Mouse (Mus musculus) liver, embryonic 16.5 days (tissue): ENCODE results near the gene Pigz. TPM values are rescaled to one million over a fixed set of nuclear protein-coding genes. Genes with fewer than 3 reads are reported as not detected.
A peak's percentile ranks its signal among the peaks of the same experiment; 100 is the strongest.

Experiments used
- ATAC-seq: fragments of 200-750 bp; cut with Nextera tagmentation; 2 replicates; pipeline ENCODE4 v1.8.0; 2017; ENCODE audit warnings: low read depth, mild to moderate bottlenecking, moderate number of reproducible peaks, moderate library complexity
- H3K27ac ChIP-seq: fragments of 300-500 bp; sonication (generic); 2 replicates; pipeline ENCODE4 v1.5.1; 2014; ENCODE audit warnings: mild to moderate bottlenecking, low read length
- H3K27me3 ChIP-seq: fragments of 300-500 bp; sonication (generic); 2 replicates; pipeline ENCODE4 v1.6.1; 2014; ENCODE audit warnings: low read depth, low read length, mixed read lengths; ENCODE audit not compliant: control insufficient read depth, insufficient read depth
- H3K36me3 ChIP-seq: fragments of 300-500 bp; sonication (generic); 2 replicates; pipeline ENCODE4 v1.6.1; 2014; ENCODE audit warnings: mild to moderate bottlenecking; ENCODE audit not compliant: control insufficient read depth, insufficient read depth
- H3K4me1 ChIP-seq: fragments of 300-500 bp; sonication (generic); 2 replicates; pipeline ENCODE4 v1.6.1; 2014; ENCODE audit warnings: low read depth, low read length, mixed read lengths; ENCODE audit not compliant: control insufficient read depth
- H3K4me2 ChIP-seq: fragments of 300-500 bp; sonication (generic); 2 replicates; pipeline ENCODE4 v1.6.1; 2014; ENCODE audit warnings: low read depth, low read length, mixed read lengths
- H3K4me3 ChIP-seq: fragments of 300-500 bp; sonication (generic); 2 replicates; pipeline ENCODE4 v1.5.1; 2014; ENCODE audit warnings: low read depth, mild to moderate bottlenecking, low read length
- H3K9ac ChIP-seq: fragments of 300-500 bp; sonication (generic); 2 replicates; pipeline ENCODE4 v1.6.1; 2014; ENCODE audit warnings: low read depth, low read length
- H3K9me3 ChIP-seq: fragments of 300-500 bp; sonication (generic); replicated peaks from 2 replicates; pipeline ENCODE4 v1.6.1; 2016; ENCODE audit warnings: low read length; ENCODE audit not compliant: control insufficient read depth
- WGBS: fragments of 180-500 bp; shearing (Covaris S2); extraction: QIAGEN DNeasy Blood & Tissue Kit; methylation state at CpG from one replicate; pipeline ENCODE4 v1.1.7; 2014; ENCODE audit not compliant: insufficient replicate concordance; 5-methylcytosine and 5-hydroxymethylcytosine counted together
- polyA plus RNA-seq: library from polyadenylated mRNA; unstranded; fragments of >200 nt; fragmentation: Nextera tagmentation; extraction: Ambion mirVana; gene quantifications from 2 replicates; pipeline ENCODE4 v1.2.1, GENCODE M21; 2015

The Pigz gene
- polyA plus RNA-seq, 1 experiment from 2014 or later: 0.37 TPM

GRCm38 (mm10) chr16:31926547-31927182 is 7.0 kb upstream of the Pigz start:
- H3K9ac ChIP-seq: no peak overlapping the region
- WGBS: 63% methylated on average over 13 of the region's 13 CpGs
- no peaks in the 10 kb centered on the region for H3K9me3 ChIP-seq
- H3K27ac ChIP-seq: no peak overlapping the region
- ATAC-seq: no peak
- no peak overlapping the region for H3K4me3 ChIP-seq
- no peak overlapping the region for H3K4me2 ChIP-seq
- H3K36me3 ChIP-seq: no peaks in the 10 kb centered on the region
- no peaks in the 10 kb centered on the region for H3K4me1 ChIP-seq
- H3K27me3 ChIP-seq: no peaks in the 10 kb centered on the region

DNA sequence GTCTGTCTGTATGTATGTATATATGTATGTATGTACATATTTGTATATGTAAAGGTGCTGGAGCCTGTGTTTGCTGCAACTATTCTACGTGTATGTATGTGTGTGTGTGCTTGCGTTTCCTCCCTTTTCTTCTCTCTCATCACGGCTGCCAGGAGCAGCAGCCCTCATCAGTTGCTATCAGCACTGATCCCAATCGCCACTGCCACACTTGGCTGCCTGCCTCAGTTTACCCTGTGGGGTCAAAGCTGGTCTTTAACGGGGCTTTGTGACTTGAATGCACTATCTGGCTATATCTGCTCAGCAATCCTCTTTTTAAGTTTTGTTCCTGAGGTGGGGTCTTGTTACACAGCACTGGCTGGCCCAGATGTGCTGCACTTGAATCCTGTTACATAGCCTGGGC is 6.2 kb upstream of the Pigz start:
- no peaks in the 10 kb centered on the region for H3K36me3 ChIP-seq
- H3K9me3 ChIP-seq: no peaks in the 10 kb centered on the region
- WGBS: 58% methylated on average over 5 of the region's 5 CpGs
- H3K4me2 ChIP-seq: no peak overlapping the region
- ATAC-seq: no peak
- no peak overlapping the region for H3K27ac ChIP-seq
- H3K9ac ChIP-seq: no peak overlapping the region
- H3K4me1 ChIP-seq: no peaks in the 10 kb centered on the region
- H3K4me3 ChIP-seq: no peak overlapping the region
- H3K27me3 ChIP-seq: peaks cover 7% of the 10 kb centered on the region; the same call in 1 of the 2 replicates

DNA sequence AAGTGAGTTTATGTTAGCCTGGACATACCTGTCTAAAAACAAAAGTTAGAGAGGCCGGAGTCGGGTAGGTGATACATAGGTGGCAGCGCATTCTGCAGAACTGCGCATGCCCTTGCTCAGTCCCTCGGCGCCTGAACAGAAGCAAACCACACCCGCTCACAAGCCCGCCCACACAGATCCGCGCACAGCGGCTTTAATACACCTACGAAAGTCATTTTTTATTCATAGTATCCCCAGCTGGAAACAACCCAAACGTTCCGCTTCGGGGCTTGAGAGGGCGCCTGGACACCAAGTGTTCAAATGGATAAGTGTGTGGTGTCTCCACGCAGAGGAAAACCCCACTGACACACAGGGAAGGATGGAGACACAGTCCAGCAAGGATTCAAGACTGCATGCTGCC is 2.3 kb upstream of the Pigz start:
- H3K4me3 ChIP-seq: no peak overlapping the region
- no peaks in the 10 kb centered on the region for H3K36me3 ChIP-seq
- no peak overlapping the region for H3K27ac ChIP-seq
- H3K27me3 ChIP-seq: peaks cover 46% of the 10 kb centered on the region
- no peak overlapping the region for H3K9ac ChIP-seq
- ATAC-seq: no peak
- WGBS: 48% methylated on average over 17 of the region's 17 CpGs
- no peaks in the 10 kb centered on the region for H3K9me3 ChIP-seq
- H3K4me1 ChIP-seq: peaks cover 8% of the 10 kb centered on the region
- H3K4me2 ChIP-seq: no peak overlapping the region

DNA sequence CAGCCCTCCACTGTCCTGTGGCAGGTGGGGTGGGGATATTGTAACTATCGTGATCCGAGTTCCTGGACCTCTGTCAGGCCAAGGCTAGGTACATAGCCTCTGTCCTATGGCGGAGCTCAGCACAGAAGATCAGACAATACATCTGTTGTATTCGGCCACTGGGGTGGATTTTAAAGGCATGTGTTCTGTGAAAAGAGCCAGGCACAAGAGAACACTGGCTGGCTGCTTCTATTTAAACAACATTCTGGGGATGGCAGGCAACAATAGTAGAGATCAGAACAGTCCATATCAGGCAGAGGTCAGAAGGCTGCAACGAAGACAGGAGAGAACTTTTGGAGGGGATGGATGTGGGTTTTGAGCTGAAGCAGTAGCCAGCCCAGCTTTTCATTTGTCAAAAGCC is 1.4 kb upstream of the Pigz start:
- ATAC-seq: no peak
- Histone ChIP-seq H3K27me3 (peaks cover 49% of the 10 kb centered on the region), H3K9me3 (no peaks in the 10 kb centered on the region), H3K36me3 (no peaks in the 10 kb centered on the region), H3K4me3 (no peak overlapping the region), H3K9ac (no peak overlapping the region), H3K4me1 (peaks cover 8% of the 10 kb centered on the region), H3K4me2 (no peak overlapping the region), H3K27ac (no peak overlapping the region)
- 60% methylated on average over 5 of the region's 5 CpGs for WGBS

DNA sequence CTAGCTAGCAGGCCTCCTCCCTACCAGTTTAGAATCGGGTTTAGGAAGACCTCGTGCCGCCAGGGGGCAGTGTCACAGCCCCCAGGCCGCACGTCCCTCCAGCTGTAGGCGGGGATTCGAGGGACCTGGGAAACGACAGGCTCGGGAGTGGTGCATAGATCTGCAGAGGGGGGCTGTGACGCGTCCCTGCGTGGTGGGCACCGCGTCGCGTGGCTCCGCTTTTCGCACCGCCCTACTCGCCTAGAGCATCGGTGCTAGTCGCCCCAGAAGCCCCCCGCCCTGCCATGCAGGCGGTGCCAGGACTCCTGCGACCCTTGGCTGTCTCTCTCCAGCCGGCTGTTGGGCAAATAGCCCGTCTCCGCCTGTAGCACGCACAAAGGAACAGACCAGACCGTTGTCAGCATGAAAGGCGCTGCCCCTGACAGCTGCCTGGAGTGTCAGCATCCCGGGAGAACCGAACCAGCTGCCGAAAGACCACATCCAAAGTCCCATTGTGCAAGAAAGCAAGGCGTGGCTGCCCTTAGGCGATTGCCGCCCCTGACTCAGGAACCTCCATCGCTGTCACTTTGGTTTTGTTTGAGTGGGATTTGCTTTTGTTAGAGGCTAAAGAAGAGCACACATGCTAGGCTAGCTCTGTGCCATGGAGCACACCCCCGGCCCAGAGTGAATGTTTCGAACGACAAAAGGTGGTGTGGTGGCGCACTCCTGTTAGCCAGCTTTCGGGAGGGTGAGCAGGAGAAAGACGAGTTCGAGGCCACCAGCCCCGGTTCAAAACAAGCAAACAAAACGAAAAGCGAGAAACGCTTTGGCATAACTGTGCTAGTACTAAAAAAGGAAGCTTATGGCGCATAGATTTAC is 582 bp upstream of the Pigz start:
- peak overlapping the region; percentile 59 for H3K4me3 ChIP-seq
- H3K9me3 ChIP-seq: no peaks in the 10 kb centered on the region
- peak; percentile 74 for ATAC-seq
- no peaks in the 10 kb centered on the region for H3K36me3 ChIP-seq
- under 1% methylated on average over 50 of the region's 50 CpGs for WGBS
- no peak overlapping the region for H3K27ac ChIP-seq
- peaks cover 8% of the 10 kb centered on the region for H3K4me1 ChIP-seq
- H3K9ac ChIP-seq: peak overlapping the region; percentile 44; the same call in 1 of the 2 replicates
- H3K4me2 ChIP-seq: peak overlapping the region; percentile 74
- H3K27me3 ChIP-seq: peaks cover 49% of the 10 kb centered on the region

- Histone ChIP-seq H3K4me2 (no peak overlapping the region), H3K27ac (no peak overlapping the region), H3K27me3 (peaks cover 49% of the 10 kb centered on the region), H3K4me3 (peak overlapping the region; percentile 4; the same call in 1 of the 2 replicates), H3K9me3 (no peaks in the 10 kb centered on the region), H3K9ac (no peak overlapping the region), H3K36me3 (no peaks in the 10 kb centered on the region), H3K4me1 (peaks cover 8% of the 10 kb centered on the region)
- no peak for ATAC-seq
- 27% methylated on average over 13 of the region's 13 CpGs for WGBS
These were observed 929 bp downstream of the Pigz start for GRCm38 (mm10) chr16:31934550-31935010.

- ATAC-seq: 0 out of 2 replicates have a peak, but pooled peaks have one; percentile 8
- Histone ChIP-seq H3K27ac (no peak overlapping the region), H3K9me3 (no peaks in the 10 kb centered on the region), H3K4me2 (peak overlapping the region; percentile 5), H3K4me1 (peaks cover 8% of the 10 kb centered on the region), H3K27me3 (peaks cover 49% of the 10 kb centered on the region), H3K36me3 (no peaks in the 10 kb centered on the region), H3K4me3 (peak overlapping the region; percentile 4), H3K9ac (no peak overlapping the region)
- WGBS: 6% methylated on average over 36 of the region's 36 CpGs
These were observed 1.7 kb downstream of the Pigz start for GRCm38 (mm10) chr16:31935091-31935979.

- H3K9me3 ChIP-seq: no peaks in the 10 kb centered on the region
- H3K36me3 ChIP-seq: no peaks in the 10 kb centered on the region
- H3K4me1 ChIP-seq: peaks cover 8% of the 10 kb centered on the region
- no peak overlapping the region for H3K4me3 ChIP-seq
- WGBS: 68% methylated on average over 4 of the region's 4 CpGs
- no peak overlapping the region for H3K9ac ChIP-seq
- ATAC-seq: no peak
- H3K27me3 ChIP-seq: peaks cover 49% of the 10 kb centered on the region
- no peak overlapping the region for H3K4me2 ChIP-seq
- H3K27ac ChIP-seq: no peak overlapping the region
These were observed 2.9 kb downstream of the Pigz start for GRCm38 (mm10) chr16:31936568-31936967.
